Mouse (Mus musculus): ENCODE results near the gene Serpinb8. TPM values are rescaled to one million over a fixed set of nuclear protein-coding genes. Genes with fewer than 3 reads are reported as not detected.

The Serpinb8 gene
- polyA plus RNA-seq, 1 experiment from 2014 or later: 1.1 TPM

DNA sequence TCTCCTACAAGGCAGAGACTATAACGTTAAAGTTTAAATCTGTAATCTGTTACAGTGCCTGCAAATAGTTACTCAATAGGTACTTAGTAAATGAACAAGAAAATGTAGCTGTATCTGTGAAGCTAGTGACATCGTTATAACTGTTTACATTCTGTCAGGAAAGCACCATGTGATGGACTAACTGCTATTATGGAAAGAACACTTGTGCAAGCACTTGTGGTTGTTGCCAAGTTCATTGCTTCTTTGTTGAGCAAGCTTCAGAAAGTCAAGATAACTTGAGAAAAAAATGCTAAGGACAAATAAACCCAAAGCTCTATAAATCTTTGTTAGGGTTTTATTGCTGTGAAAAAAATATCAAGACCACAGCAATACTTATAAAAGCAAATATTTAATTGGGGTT, 67.9 kb downstream of the Serpinb8 start:
- H3K9ac ChIP-seq (replicated peaks): no peak overlapping the region
- H3K9me3 ChIP-seq: no peaks in the 10 kb centered on the region
- no peak overlapping the region for H3K27ac ChIP-seq (replicated peaks)
- ATAC-seq (ENCODE audit: low FRiP score, low read depth): no peak
- no peaks in the 10 kb centered on the region for H3K27me3 ChIP-seq
- no peak overlapping the region for H3K4me2 ChIP-seq (replicated peaks)
- H3K36me3 ChIP-seq: no peaks in the 10 kb centered on the region
- H3K4me1 ChIP-seq: no peaks in the 10 kb centered on the region
- 85% methylated on average over 2 of the region's 2 CpGs for WGBS
- no peak overlapping the region for H3K4me3 ChIP-seq

Other genes with a start within 250 kb of the Serpinb8 start
- not detected in 2 replicates for gene Serpinb11, start 228.8 kb upstream of the Serpinb8 start, polyA plus RNA-seq (2016; fragmentation: Nextera tagmentation; extraction: Ambion mirVana)
- not detected in 2 replicates for gene Serpinb7, start 190.4 kb upstream of the Serpinb8 start, polyA plus RNA-seq (2016; fragmentation: Nextera tagmentation; extraction: Ambion mirVana)
- gene Serpinb2, start 78.6 kb upstream of the Serpinb8 start, polyA plus RNA-seq (2016; fragmentation: Nextera tagmentation; extraction: Ambion mirVana): not detected in 2 replicates